Mouse (Mus musculus): ENCODE results near the gene Pkp4.

- no peak for TF ChIP-seq POLR2A (IDR thresholded peaks at IDR 0.05; ENCODE audit: low read depth, low read length)
- TF ChIP-seq CTCF (IDR thresholded peaks at IDR 0.05; ENCODE audit: borderline replicate concordance, insufficient read depth, low read length) = no peak
These were observed 152.6 kb downstream of the Pkp4 start for GRCm38 (mm10) chr2:59313293-59313692.

Measured in embryonic fibroblast, embryonic 13.5 days (primary cell).